Mouse (Mus musculus) liver, postnatal 0 days (tissue): ENCODE results near the gene Rplp2.

Experiments used
- CTCF ChIP-seq: sonication (generic); IDR thresholded peaks from 2 replicates; pipeline ENCODE4 v1.5.1; 2016; ENCODE audit warnings: antibody characterized with exemption, low read depth
- EP300 ChIP-seq: IDR thresholded peaks from 2 replicates; pipeline ENCODE4 v1.6.1; 2016; ENCODE audit warnings: antibody characterized with exemption, low read depth, mild to moderate bottlenecking

- no peak for TF ChIP-seq CTCF
- TF ChIP-seq EP300: no peak
Measured at GRCm38 (mm10) chr7:141466045-141466394, 18.9 kb downstream of the Rplp2 start.
